Mouse (Mus musculus): Measurements from ENCODE around the gene Dip2b. TPM values are rescaled to one million over a fixed set of nuclear protein-coding genes. Genes with fewer than 3 reads are reported as not detected.

Gene Dip2b
- total and polyA plus RNA-seq, 3 experiments: 13.9 to 68.9 (median 15.4) TPM

GRCm38 (mm10) chr15:100268916-100269315 lies 230.5 kb downstream of the Dip2b start:
- Histone ChIP-seq H3K27me3 (ENCODE audit: control insufficient read depth in 1 of 2, insufficient read depth in 2 of 2, low read length in 2 of 2) (no peaks in the 10 kb centered on the region), H3K27ac (ENCODE audit: control insufficient read depth, low read depth, low read length) (no peak overlapping the region), H3K4me3 (ENCODE audit: control insufficient read depth in 1 of 2, insufficient read depth in 1 of 2, low read depth in 2 of 2, low read length in 2 of 2) (no peak overlapping the region), H3K36me3 (ENCODE audit: control insufficient read depth in 1 of 2, insufficient read depth in 2 of 2, low read length in 2 of 2) (no peaks in the 10 kb centered on the region), H3K79me2 (ENCODE audit: control insufficient read depth, insufficient read depth, low read length, poor library complexity) (no peaks in the 10 kb centered on the region), H3K9ac (ENCODE audit: control insufficient read depth, low read depth, low read length, poor library complexity, severe bottlenecking) (no peak overlapping the region), H3K9me3 (replicated peaks; ENCODE audit: insufficient read depth, low read length) (no peaks in the 10 kb centered on the region), H3K4me1 (ENCODE audit: control insufficient read depth in 1 of 2, insufficient read depth in 2 of 2, low read length in 2 of 2) (no peaks in the 10 kb centered on the region)
- no peak for DNase-seq (ENCODE audit: low read depth, low spot score)
- TF ChIP-seq ZC3H11A (IDR thresholded peaks at IDR 0.05; ENCODE audit: low read depth, low read length): no peak
- TF ChIP-seq TCF12 (IDR thresholded peaks at IDR 0.05; ENCODE audit: low read depth, low read length): no peak
- TF ChIP-seq MXI1 (IDR thresholded peaks at IDR 0.05; ENCODE audit: low read depth, low read length): no peak
- no peak for TF ChIP-seq POLR2A (IDR thresholded peaks at IDR 0.05; ENCODE audit: control insufficient read depth in 1 of 2, insufficient read depth in 1 of 2, low read depth in 1 of 2, low read length in 2 of 2, poor library complexity in 1 of 2)
- no peak for TF ChIP-seq KAT2A (conservative IDR thresholded peaks at IDR 0.05; ENCODE audit: low read depth, low read length)
- TF ChIP-seq JUND (IDR thresholded peaks at IDR 0.05; ENCODE audit: low read depth, low read length): no peak
- no peak for TF ChIP-seq SMC3 (IDR thresholded peaks at IDR 0.05; ENCODE audit: low read depth, low read length)

Other genes with a start within 250 kb of the Dip2b start
- gene Lima1, start 163.2 kb upstream of the Dip2b start, total RNA-seq (2012; rRNA removed): 0.88 and 1.1 TPM in 2 replicates
- gene Lima1, start 163.2 kb upstream of the Dip2b start, polyA plus RNA-seq (2012; ENCODE audit: insufficient read depth in 1 of 2, insufficient read length in 2 of 2, low read depth in 1 of 2, low replicate concordance in 2 of 2, missing spikeins in 1 of 2): 1 to 10 TPM in 1 of 2 experiments, not detected in 1; 7.9 TPM
- gene Fam186a, start 71.6 kb upstream of the Dip2b start, total RNA-seq (2012; rRNA removed): not detected in 2 replicates
- not detected for gene Fam186a, start 71.6 kb upstream of the Dip2b start, polyA plus RNA-seq (2012; ENCODE audit: insufficient read depth in 1 of 2, insufficient read length in 2 of 2, low read depth in 1 of 2, low replicate concordance in 2 of 2, missing spikeins in 1 of 2)
- gene Larp4, start 68.6 kb upstream of the Dip2b start, total RNA-seq (2012; rRNA removed): 193 and 198 TPM in 2 replicates
- gene Larp4, start 68.6 kb upstream of the Dip2b start, polyA plus RNA-seq (2012; ENCODE audit: insufficient read depth in 1 of 2, insufficient read length in 2 of 2, low read depth in 1 of 2, low replicate concordance in 2 of 2, missing spikeins in 1 of 2): 100 to 1,000 TPM; 168 to 216 TPM
- 41.8 and 44.0 TPM in 2 replicates for gene Atf1, start 189.2 kb downstream of the Dip2b start, total RNA-seq (2012; rRNA removed)
- 100 to 1,000 TPM; 183 to 854 TPM for gene Atf1, start 189.2 kb downstream of the Dip2b start, polyA plus RNA-seq (2012; ENCODE audit: insufficient read depth in 1 of 2, insufficient read length in 2 of 2, low read depth in 1 of 2, low replicate concordance in 2 of 2, missing spikeins in 1 of 2)
- gene Tmprss12, start 242.2 kb downstream of the Dip2b start, total RNA-seq (2012; rRNA removed): not detected in 2 replicates
- not detected for gene Tmprss12, start 242.2 kb downstream of the Dip2b start, polyA plus RNA-seq (2012; ENCODE audit: insufficient read depth in 1 of 2, insufficient read length in 2 of 2, low read depth in 1 of 2, low replicate concordance in 2 of 2, missing spikeins in 1 of 2)